ENCODE assay signal across 2 mouse cellular contexts in genomic region chr14:52244041-52244689, GRCm38 (mm10).
TF ChIP-seq lines count a peak whose summit lies in the region.

No protein-coding gene starts in this region.

TF ChIP-seq in C2C12, 6 proteins besides CTCF, POLR2A, EP300 and RAD21 (continued from another document):
- TF ChIP-seq USF1 (IDR thresholded peaks at IDR 0.05; ENCODE audit: low read depth) (no peak), MYOG (IDR thresholded peaks at IDR 0.05; ENCODE audit: control insufficient read depth, extremely low read depth, insufficient read length) (no peak), CEBPB (IDR thresholded peaks at IDR 0.05; ENCODE audit: low read depth) (no peak), MYOD1 (IDR thresholded peaks at IDR 0.05; ENCODE audit: control insufficient read depth, insufficient read length, low read depth) (no peak), MAX (IDR thresholded peaks at IDR 0.05) (no peak)

TF ChIP-seq in myocyte, 11 proteins besides CTCF, POLR2A, EP300 and RAD21 (continued from another document):
- peak; percentile 14 for TF ChIP-seq E2F4 (IDR thresholded peaks at IDR 0.05; ENCODE audit: insufficient read depth)
- TF ChIP-seq CEBPB (IDR thresholded peaks at IDR 0.05; ENCODE audit: insufficient read depth, poor library complexity, severe bottlenecking): no peak
